Mouse (Mus musculus) G1E (cell line): ENCODE measurements at regions not wholly inside any gene's neighbourhood (a gene's known extent, or its start where the extent isn't known, plus 50 kb on each side); places are given as distances from the start of the nearest gene placed in this dataset.

Experiments
- ATAC-seq: 2 replicates; pipeline ENCODE4 v1.8.0; 2016; ENCODE audit warnings: mild to moderate bottlenecking; ENCODE audit not compliant: insufficient number of reproducible peaks, poor library complexity, low FRiP score, severe bottlenecking; ENCODE audit errors: extremely low read depth
- DNase-seq: peaks from one replicate; pipeline ENCODE4 v3.0.0; 2012; ENCODE audit warnings: low spot score
- H3K27me3 ChIP-seq: 2 replicates; pipeline ENCODE4 v1.6.1; 2012; ENCODE audit warnings: mild to moderate bottlenecking, low read length, inconsistent platforms; ENCODE audit not compliant: insufficient read depth
- H3K36me3 ChIP-seq: replicated peaks from 2 replicates; pipeline ENCODE3; 2012; ENCODE audit warnings: mild to moderate bottlenecking, inconsistent platforms
- H3K4me1 ChIP-seq: 2 replicates; pipeline ENCODE4 v1.6.1; 2012; ENCODE audit warnings: low read depth, low read length, inconsistent platforms, mixed read lengths; ENCODE audit not compliant: insufficient read depth
- H3K4me3 ChIP-seq: 2 replicates; pipeline ENCODE4 v1.5.1; 2012; ENCODE audit warnings: low read depth, mild to moderate bottlenecking, inconsistent platforms, low read length, moderate library complexity, mixed read lengths
- H3K9me3 ChIP-seq: replicated peaks from 2 replicates; pipeline ENCODE4 v1.6.1; 2012; ENCODE audit warnings: inconsistent platforms
- CTCF ChIP-seq: IDR thresholded peaks from 2 replicates; pipeline ENCODE4 v1.5.1; 2012; ENCODE audit warnings: low read depth, low read length, inconsistent platforms, mixed read lengths
- GATA1 ChIP-seq: IDR thresholded peaks from 2 replicates; pipeline ENCODE4 v1.6.1; 2012; ENCODE audit warnings: borderline replicate concordance, low read length, inconsistent platforms, mixed read lengths
- GATA2 ChIP-seq: IDR thresholded peaks from 2 replicates; pipeline ENCODE4 v1.6.1; 2012; ENCODE audit warnings: low read depth, low read length, inconsistent platforms, borderline replicate concordance
- POLR2AphosphoS5 ChIP-seq: IDR thresholded peaks from 2 replicates; pipeline ENCODE4 v1.6.1; 2012; ENCODE audit warnings: low read depth, low read length, inconsistent platforms; ENCODE audit not compliant: insufficient replicate concordance
- TAL1 ChIP-seq: conservative IDR thresholded peaks from 2 replicates; pipeline ENCODE4 v1.6.1; 2012; ENCODE audit warnings: low read depth, low read length, inconsistent platforms, mixed read lengths

DNA sequence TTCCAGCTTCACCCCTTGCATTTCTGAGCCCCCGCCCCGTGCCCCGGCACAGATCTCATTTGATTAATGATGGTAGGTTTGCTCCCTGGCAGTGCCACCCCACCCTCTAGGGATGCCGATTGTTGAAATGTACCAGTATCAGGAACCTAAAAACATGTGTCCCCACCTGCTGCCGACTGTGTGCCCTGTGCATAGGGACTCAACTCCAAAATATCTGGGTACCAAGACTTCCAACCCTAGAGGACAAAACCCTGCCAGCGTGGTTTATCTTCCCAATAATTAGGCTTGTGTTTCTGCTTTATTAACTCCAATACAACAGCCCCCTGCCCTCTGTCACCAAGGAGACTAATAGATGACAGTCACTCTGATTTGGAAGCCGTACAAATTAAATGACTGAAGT is 524.7 kb upstream of the Sall1 start:
- H3K9me3 ChIP-seq: peaks cover 45% of the 10 kb centered on the region
- no peaks in the 10 kb centered on the region for H3K36me3 ChIP-seq
- no peaks in the 10 kb centered on the region for H3K27me3 ChIP-seq
- DNase-seq (no peak), ATAC-seq (no peak)
- H3K4me3 ChIP-seq: no peak overlapping the region
- H3K4me1 ChIP-seq: no peaks in the 10 kb centered on the region
- no peak for TF ChIP-seq TAL1
- TF ChIP-seq GATA1: no peak
- no peak for TF ChIP-seq POLR2AphosphoS5
- TF ChIP-seq GATA2: no peak
- no peak for TF ChIP-seq CTCF

DNA sequence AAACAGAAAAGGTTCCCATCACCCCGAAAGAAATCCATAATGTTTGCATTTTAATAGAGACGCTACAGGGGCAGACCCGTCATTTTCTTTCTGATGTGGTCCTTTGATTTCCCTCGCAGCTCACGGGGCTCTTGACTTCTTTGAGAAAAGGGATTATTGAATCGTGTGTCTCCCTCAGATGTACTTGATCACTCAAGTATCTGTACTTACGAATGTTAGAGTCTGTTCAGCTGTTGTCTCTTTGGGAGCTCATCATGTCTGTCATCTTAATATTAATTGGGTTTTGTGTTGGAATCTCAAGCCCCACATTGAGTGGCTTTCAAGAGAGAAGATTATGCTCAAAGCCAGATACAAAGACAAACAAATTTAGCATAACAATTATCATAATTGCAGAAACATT is 523.0 kb upstream of the Sall1 start:
- DNase-seq (no peak), ATAC-seq (no peak)
- no peaks in the 10 kb centered on the region for H3K27me3 ChIP-seq
- no peaks in the 10 kb centered on the region for H3K36me3 ChIP-seq
- no peaks in the 10 kb centered on the region for H3K4me1 ChIP-seq
- H3K9me3 ChIP-seq: peaks cover 36% of the 10 kb centered on the region
- no peak for TF ChIP-seq GATA2
- TF ChIP-seq GATA1: no peak
- no peak for TF ChIP-seq POLR2AphosphoS5
- no peak for TF ChIP-seq CTCF
- TF ChIP-seq TAL1: no peak
- no peak overlapping the region for H3K4me3 ChIP-seq

DNA sequence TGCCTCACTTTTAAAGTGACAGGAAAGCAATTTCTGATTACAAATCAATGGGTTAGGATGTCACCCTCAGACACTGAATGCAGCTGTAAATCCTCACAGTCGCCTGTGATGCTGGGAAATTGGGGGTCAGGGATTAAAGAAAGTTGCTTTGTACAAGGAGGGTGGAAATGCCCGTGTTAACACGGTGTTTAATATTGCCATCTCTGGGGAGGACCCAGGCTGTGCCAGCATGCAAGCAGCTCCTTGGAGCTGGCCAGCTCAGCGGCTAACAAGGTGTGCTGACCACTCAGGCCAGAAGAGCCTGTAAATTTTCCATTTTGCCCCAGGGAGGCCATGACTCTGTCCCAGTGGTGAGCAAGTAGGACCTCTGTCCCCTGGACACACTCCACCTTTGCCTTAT is 522.5 kb upstream of the Sall1 start:
- Histone ChIP-seq H3K4me1 (no peaks in the 10 kb centered on the region), H3K9me3 (peaks cover 36% of the 10 kb centered on the region), H3K4me3 (no peak overlapping the region), H3K27me3 (no peaks in the 10 kb centered on the region), H3K36me3 (no peaks in the 10 kb centered on the region)
- ATAC-seq: no peak
- no peak for DNase-seq
- no peak for TF ChIP-seq GATA2
- no peak for TF ChIP-seq TAL1
- TF ChIP-seq GATA1: no peak
- TF ChIP-seq POLR2AphosphoS5: no peak
- no peak for TF ChIP-seq CTCF

DNA sequence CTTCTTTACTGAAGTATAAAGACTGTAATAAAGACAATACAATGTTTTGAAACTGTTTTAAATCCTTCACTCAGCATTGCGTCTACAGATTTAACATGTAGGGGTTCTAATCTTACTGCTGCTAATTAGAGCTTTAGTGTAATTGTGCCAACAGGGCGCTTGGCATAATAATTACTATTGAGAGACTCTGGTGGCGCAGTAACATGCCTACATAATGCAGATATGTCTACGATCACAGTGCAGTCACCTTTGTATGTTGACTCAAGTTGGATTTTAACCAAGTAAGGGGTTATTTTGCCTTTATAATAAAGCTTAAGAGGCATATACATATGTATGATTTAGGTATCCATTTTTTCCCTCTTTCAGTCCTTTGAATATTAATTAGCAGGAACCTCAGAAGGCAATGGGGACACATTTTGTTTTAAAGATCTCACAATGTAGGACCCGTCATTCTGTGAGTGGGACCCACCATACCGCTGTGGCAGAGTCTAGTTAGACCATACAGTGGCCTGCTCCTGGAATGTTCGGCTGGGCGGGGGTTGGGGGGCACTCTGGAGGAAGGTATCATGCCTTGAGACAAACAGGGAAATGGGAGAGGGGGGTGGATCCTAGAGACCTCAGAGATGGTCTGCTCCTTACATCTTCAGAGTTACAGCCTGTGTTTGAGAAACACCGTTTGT is 521.3 kb upstream of the Sall1 start:
- ATAC-seq: no peak
- no peaks in the 10 kb centered on the region for H3K36me3 ChIP-seq
- peaks cover 33% of the 10 kb centered on the region for H3K9me3 ChIP-seq
- TF ChIP-seq CTCF: no peak
- no peak for TF ChIP-seq TAL1
- no peak for TF ChIP-seq POLR2AphosphoS5
- no peak for TF ChIP-seq GATA2
- no peak for TF ChIP-seq GATA1
- H3K4me1 ChIP-seq: no peaks in the 10 kb centered on the region
- H3K4me3 ChIP-seq: no peak overlapping the region
- H3K27me3 ChIP-seq: no peaks in the 10 kb centered on the region
- DNase-seq: no peak

DNA sequence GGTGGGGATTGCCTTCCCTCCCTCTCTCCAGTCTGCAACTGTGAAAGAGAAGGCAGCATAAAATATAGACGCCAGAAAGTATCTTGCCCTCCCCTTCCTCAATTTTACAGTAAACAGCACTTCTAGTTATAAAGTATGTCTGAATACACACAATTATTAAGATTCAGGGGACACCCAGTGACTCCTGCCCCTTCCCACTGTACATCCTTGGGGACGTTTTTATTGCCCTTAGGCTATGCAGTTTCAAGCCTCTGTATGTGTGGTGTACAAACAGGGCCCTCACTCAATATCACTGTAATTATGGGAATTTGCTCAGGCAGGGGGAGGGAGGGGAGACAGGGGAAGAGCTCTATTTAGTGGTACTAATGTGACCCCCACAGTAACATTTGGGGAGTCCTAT is 519.6 kb upstream of the Sall1 start:
- peaks cover 24% of the 10 kb centered on the region for H3K9me3 ChIP-seq
- no peaks in the 10 kb centered on the region for H3K36me3 ChIP-seq
- no peak for ATAC-seq
- H3K27me3 ChIP-seq: no peaks in the 10 kb centered on the region
- no peak for DNase-seq
- H3K4me3 ChIP-seq: no peak overlapping the region
- H3K4me1 ChIP-seq: no peaks in the 10 kb centered on the region
- TF ChIP-seq TAL1 (no peak), GATA1 (no peak), GATA2 (no peak), POLR2AphosphoS5 (no peak), CTCF (no peak)

DNA sequence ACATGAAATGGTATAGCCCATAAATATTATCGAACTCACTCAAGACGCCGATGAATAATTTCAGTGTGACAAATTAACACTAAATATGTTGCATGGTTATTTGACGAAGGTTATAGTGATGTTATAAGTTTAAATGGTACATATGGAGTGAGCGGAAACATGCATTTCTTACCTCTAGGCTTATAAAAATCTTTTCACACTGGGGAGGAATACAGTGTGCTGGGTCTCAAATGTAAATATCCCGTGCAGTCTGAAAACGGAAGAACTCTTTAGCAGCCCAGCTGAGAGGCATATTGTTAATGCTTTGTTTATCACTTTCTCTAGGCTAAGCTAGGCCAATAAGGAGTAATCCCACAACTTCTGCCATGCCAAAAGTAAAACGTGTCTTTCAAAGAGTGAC is 518.6 kb upstream of the Sall1 start:
- no peak for ATAC-seq
- no peak for TF ChIP-seq GATA1
- no peak for TF ChIP-seq TAL1
- no peak for TF ChIP-seq POLR2AphosphoS5
- no peak for TF ChIP-seq CTCF
- TF ChIP-seq GATA2: no peak
- Histone ChIP-seq H3K27me3 (no peaks in the 10 kb centered on the region), H3K9me3 (peaks cover 27% of the 10 kb centered on the region), H3K4me3 (no peak overlapping the region), H3K4me1 (no peaks in the 10 kb centered on the region), H3K36me3 (no peaks in the 10 kb centered on the region)
- DNase-seq: no peak

DNA sequence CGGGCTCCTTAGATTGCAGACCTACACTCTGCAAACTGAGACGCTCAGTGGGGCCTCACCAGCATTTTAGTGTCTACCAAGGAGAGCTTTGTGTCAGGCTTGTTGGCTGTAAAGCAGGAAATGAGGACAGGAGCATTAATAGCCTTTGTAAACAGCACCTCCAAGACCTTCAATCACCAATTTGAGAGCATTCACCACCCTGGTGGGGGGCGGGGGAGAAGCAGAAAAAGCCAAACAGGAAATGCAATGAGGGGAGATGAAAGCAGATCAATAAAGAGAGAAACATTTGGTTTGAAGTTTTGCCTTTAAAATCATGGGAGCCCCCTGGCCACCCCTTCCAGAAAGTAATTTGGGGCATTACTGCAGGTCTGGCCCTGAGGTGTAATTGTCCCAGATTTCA is 497.3 kb upstream of the Sall1 start:
- Histone ChIP-seq H3K27me3 (no peaks in the 10 kb centered on the region), H3K4me3 (no peak overlapping the region), H3K9me3 (peaks cover 27% of the 10 kb centered on the region), H3K36me3 (no peaks in the 10 kb centered on the region), H3K4me1 (no peaks in the 10 kb centered on the region)
- TF ChIP-seq POLR2AphosphoS5: no peak
- TF ChIP-seq GATA2: no peak
- no peak for TF ChIP-seq CTCF
- no peak for TF ChIP-seq GATA1
- no peak for TF ChIP-seq TAL1
- ATAC-seq (no peak), DNase-seq (no peak)
